Mouse (Mus musculus): ENCODE results near the gene Cmc1.
A peak's percentile ranks its signal among the peaks of the same experiment; 100 is the strongest.

- TF ChIP-seq CTCF (IDR thresholded peaks at IDR 0.05) (peak; percentile 52), EP300 (IDR thresholded peaks at IDR 0.05) (no peak)
Observed at GRCm38 (mm10) chr9:118157234-118157633, 7.3 kb upstream of the Cmc1 start.
